Mouse (Mus musculus) heart, embryonic 13.5 days (tissue): ENCODE measurements around the gene Gm13287. TPM values are rescaled to one million over a fixed set of nuclear protein-coding genes. Genes with fewer than 3 reads are reported as not detected.

ENCODE experiments used
- ATAC-seq: fragments of 200-750 bp; cut with Nextera tagmentation; 2 replicates; pipeline ENCODE4 v1.8.0; 2017; ENCODE audit warnings: moderate TSS enrichment; ENCODE audit not compliant: insufficient number of reproducible peaks, low FRiP score, low TSS enrichment; ENCODE audit errors: extremely low read depth
- H3K27ac ChIP-seq: fragments of 300-500 bp; sonication (generic); replicated peaks from 2 replicates; pipeline ENCODE4 v1.5.1; 2015; ENCODE audit warnings: moderate library complexity, mild to moderate bottlenecking, inconsistent platforms
- H3K27me3 ChIP-seq: fragments of 300-500 bp; sonication (generic); replicated peaks from 2 replicates; pipeline ENCODE4 v1.6.1; 2015; ENCODE audit warnings: mild to moderate bottlenecking, inconsistent platforms
- H3K36me3 ChIP-seq: fragments of 300-500 bp; sonication (generic); 2 replicates; pipeline ENCODE4 v1.6.1; 2015; ENCODE audit warnings: mild to moderate bottlenecking, inconsistent platforms
- H3K4me1 ChIP-seq: fragments of 300-500 bp; sonication (generic); 2 replicates; pipeline ENCODE4 v1.6.1; 2015; ENCODE audit warnings: inconsistent platforms
- H3K4me2 ChIP-seq: fragments of 300-500 bp; sonication (generic); 2 replicates; pipeline ENCODE4 v1.6.1; 2015; ENCODE audit warnings: inconsistent platforms, mild to moderate bottlenecking, moderate library complexity
- H3K4me3 ChIP-seq: fragments of 300-500 bp; sonication (generic); 2 replicates; pipeline ENCODE4 v1.5.1; 2015; ENCODE audit warnings: moderate library complexity, mild to moderate bottlenecking, inconsistent platforms
- H3K9ac ChIP-seq: fragments of 300-500 bp; sonication (generic); 2 replicates; pipeline ENCODE4 v1.6.1; 2015; ENCODE audit warnings: inconsistent platforms, mild to moderate bottlenecking, moderate library complexity
- H3K9me3 ChIP-seq: fragments of 300-500 bp; sonication (generic); 2 replicates; pipeline ENCODE4 v1.6.1; 2016; ENCODE audit warnings: inconsistent platforms
- WGBS: fragments of 180-500 bp; shearing (Covaris S2); methylation state at CpG from one replicate; pipeline ENCODE4 v1.1.7; 2015; ENCODE audit warnings: mixed read lengths; 5-methylcytosine and 5-hydroxymethylcytosine counted together
- polyA plus RNA-seq: library from polyadenylated mRNA; unstranded; fragments of >200 nt; fragmentation: Nextera tagmentation; extraction: Ambion mirVana; gene quantifications from 2 replicates; pipeline ENCODE4 v1.2.1, GENCODE M21; 2015

Gm13287 gene
- polyA plus RNA-seq, 1 experiment from 2014 or later, result not detected

GRCm38 (mm10) chr4:88849698-88850097 lies 46.6 kb downstream of the Gm13287 start, which contains the start of gene Ifna1:
TSS of gene Ifna1 (plus strand) at chr4:88850087.
- no peaks in the 10 kb centered on the region for H3K4me1 ChIP-seq
- H3K27me3 ChIP-seq, result no peaks in the 10 kb centered on the region
- no peak for ATAC-seq
- no peak within 1 kb of the TSS for H3K4me2 ChIP-seq
- no peaks in the 10 kb centered on the region for H3K9me3 ChIP-seq
- H3K4me3 ChIP-seq, result no peak within 1 kb of the TSS
- no peaks in the 10 kb centered on the region for H3K36me3 ChIP-seq
- H3K27ac ChIP-seq, result no peak within 1 kb of the TSS
- H3K9ac ChIP-seq, result no peak within 1 kb of the TSS
- WGBS, result 82% methylated on average over 1 of the region's 1 CpGs

- H3K9me3 ChIP-seq, result no peaks in the 10 kb centered on the region
- H3K4me3 ChIP-seq, result no peak overlapping the region
- no peaks in the 10 kb centered on the region for H3K36me3 ChIP-seq
- H3K4me1 ChIP-seq, result no peaks in the 10 kb centered on the region
- H3K27ac ChIP-seq, result no peak overlapping the region
- no peak for ATAC-seq
- H3K4me2 ChIP-seq, result no peak overlapping the region
- 59% methylated on average over 4 of the region's 4 CpGs for WGBS
- H3K27me3 ChIP-seq, result no peaks in the 10 kb centered on the region
- H3K9ac ChIP-seq, result no peak overlapping the region
Measured at GRCm38 (mm10) chr4:88851026-88851763, 48.1 kb downstream of the Gm13287 start.

Other genes starting within 250 kb of the Gm13287 start
- not detected in 2 replicates for gene Ifna15, start 245.0 kb upstream of the Gm13287 start, polyA plus RNA-seq
- gene Ifna14, start 231.5 kb upstream of the Gm13287 start, polyA plus RNA-seq, result not detected in 2 replicates
- not detected in 2 replicates for gene Ifna9, start 210.9 kb upstream of the Gm13287 start, polyA plus RNA-seq
- not detected in 2 replicates for gene Ifna12, start 199.9 kb upstream of the Gm13287 start, polyA plus RNA-seq
- not detected in 2 replicates for gene C87499, start 168.8 kb upstream of the Gm13287 start, polyA plus RNA-seq
- gene Ifna13, start 158.8 kb upstream of the Gm13287 start, polyA plus RNA-seq, result not detected in 2 replicates
- gene Ifna16, start 126.3 kb upstream of the Gm13287 start, polyA plus RNA-seq, result not detected in 2 replicates
- not detected in 2 replicates for gene Ifna2, start 119.3 kb upstream of the Gm13287 start, polyA plus RNA-seq
- not detected in 2 replicates for gene Ifnab, start 111.9 kb upstream of the Gm13287 start, polyA plus RNA-seq
- gene Gm26566, start 81.4 kb upstream of the Gm13287 start, polyA plus RNA-seq, result 0.33 and 0.84 TPM in 2 replicates
- gene Klhl9, start 80.8 kb upstream of the Gm13287 start, polyA plus RNA-seq, result 70.7 and 76.5 TPM in 2 replicates
- not detected in 2 replicates for gene Gm13271, start 48.4 kb upstream of the Gm13287 start, polyA plus RNA-seq
- 0.20 and 0.31 TPM in 2 replicates for gene Gm13283, start 43.1 kb upstream of the Gm13287 start, polyA plus RNA-seq
- 0.29 TPM in 1 of 2 replicates, not detected in the other for gene Gm13290, start 29.4 kb upstream of the Gm13287 start, polyA plus RNA-seq
- gene Gm13289, start 26.3 kb upstream of the Gm13287 start, polyA plus RNA-seq, result not detected in 2 replicates
- not detected in 2 replicates for gene Gm13272, start 23.4 kb upstream of the Gm13287 start, polyA plus RNA-seq
- gene Ifnz, start 21.1 kb upstream of the Gm13287 start, polyA plus RNA-seq, result not detected in 2 replicates
- not detected in 2 replicates for gene Gm13276, start 17.5 kb upstream of the Gm13287 start, polyA plus RNA-seq
- gene Gm13277, start 14.6 kb upstream of the Gm13287 start, polyA plus RNA-seq, result not detected in 2 replicates
- not detected in 2 replicates for gene Gm13278, start 11.7 kb upstream of the Gm13287 start, polyA plus RNA-seq
- gene Gm13275, start 8.8 kb upstream of the Gm13287 start, polyA plus RNA-seq, result not detected in 2 replicates
- not detected in 2 replicates for gene Gm13279, start 5.9 kb upstream of the Gm13287 start, polyA plus RNA-seq
- 0.68 and 0.82 TPM in 2 replicates for gene Gm13285, start 3.6 kb upstream of the Gm13287 start, polyA plus RNA-seq
- not detected in 2 replicates for gene Gm13288, start 2.3 kb downstream of the Gm13287 start, polyA plus RNA-seq
- not detected in 2 replicates for gene Ifna7, start 13.0 kb downstream of the Gm13287 start, polyA plus RNA-seq
- gene Ifna11, start 16.7 kb downstream of the Gm13287 start, polyA plus RNA-seq, result not detected in 2 replicates
- gene Ifna6, start 24.2 kb downstream of the Gm13287 start, polyA plus RNA-seq, result not detected in 2 replicates
- not detected in 2 replicates for gene Ifna5, start 32.3 kb downstream of the Gm13287 start, polyA plus RNA-seq
- gene Ifna4, start 38.6 kb downstream of the Gm13287 start, polyA plus RNA-seq, result not detected in 2 replicates
- not detected in 2 replicates for gene Ifna1, start 46.8 kb downstream of the Gm13287 start, polyA plus RNA-seq
- gene Ifne, start 76.9 kb downstream of the Gm13287 start, polyA plus RNA-seq, result not detected in 2 replicates